Mouse (Mus musculus) natural killer cell, adult 2 months (primary cell): Measurements from ENCODE around the gene Wfdc2.

Source experiments
- DNase-seq, 2 experiments: peaks; one replicate each; pipeline ENCODE4 v3.0.0; 2022; ENCODE audit warnings: low spot score in 2 of 2

Wfdc2 gene

GRCm38 (mm10) chr2:164562391-164563188 lies at the start of gene Wfdc2:
Gene Wfdc2 (plus strand): TSS chr2:164562413.
- no peak for DNase-seq

- no peak for DNase-seq
These were observed 48.8 kb upstream of the Wfdc2 start for GRCm38 (mm10) chr2:164513389-164513788.

GRCm38 (mm10) chr2:164514916-164515315 lies 47.3 kb upstream of the Wfdc2 start:
- DNase-seq, result no peak

- no peak for DNase-seq
These were observed 46.3 kb upstream of the Wfdc2 start for GRCm38 (mm10) chr2:164515897-164516296.

- DNase-seq, result no peak
These were observed 45.6 kb upstream of the Wfdc2 start for GRCm38 (mm10) chr2:164516592-164516991.

GRCm38 (mm10) chr2:164517485-164518221 lies 44.6 kb upstream of the Wfdc2 start:
- peak; percentile 69 to 77 for DNase-seq

- no peak for DNase-seq
These were observed 43.7 kb upstream of the Wfdc2 start for GRCm38 (mm10) chr2:164518266-164519170.

- DNase-seq, result no peak
These were observed 43.1 kb upstream of the Wfdc2 start for GRCm38 (mm10) chr2:164519171-164519526.

- peak; percentile 52 to 58 for DNase-seq
These were observed 41.4 kb upstream of the Wfdc2 start for GRCm38 (mm10) chr2:164520782-164521181.

GRCm38 (mm10) chr2:164521841-164522240 lies 40.4 kb upstream of the Wfdc2 start:
- DNase-seq, result peak; percentile 86

- DNase-seq, result no peak
These were observed 39.9 kb upstream of the Wfdc2 start for GRCm38 (mm10) chr2:164522280-164522679.

- DNase-seq, result no peak
These were observed 38.9 kb upstream of the Wfdc2 start for GRCm38 (mm10) chr2:164523301-164523773.

- DNase-seq, result no peak
These were observed 33.7 kb upstream of the Wfdc2 start for GRCm38 (mm10) chr2:164528557-164528956.

GRCm38 (mm10) chr2:164531169-164531568 lies 31.0 kb upstream of the Wfdc2 start:
- DNase-seq, result peak; percentile 62 to 76

GRCm38 (mm10) chr2:164534315-164534714 lies 27.9 kb upstream of the Wfdc2 start:
- no peak for DNase-seq

- no peak for DNase-seq
These were observed 25.2 kb upstream of the Wfdc2 start for GRCm38 (mm10) chr2:164537003-164537402.

- DNase-seq, result no peak
These were observed 21.4 kb upstream of the Wfdc2 start for GRCm38 (mm10) chr2:164540652-164541427.

- no peak for DNase-seq
These were observed 20.1 kb upstream of the Wfdc2 start for GRCm38 (mm10) chr2:164542132-164542531.

GRCm38 (mm10) chr2:164542598-164542997 lies 19.6 kb upstream of the Wfdc2 start:
- no peak for DNase-seq

- DNase-seq, result no peak
These were observed 18.5 kb upstream of the Wfdc2 start for GRCm38 (mm10) chr2:164543745-164544144.

- DNase-seq, result peak; percentile 53 to 77
These were observed 17.6 kb upstream of the Wfdc2 start for GRCm38 (mm10) chr2:164544454-164545097.
